Mouse (Mus musculus): Measurements from ENCODE around the gene Gng3.

The Gng3 gene

DNA sequence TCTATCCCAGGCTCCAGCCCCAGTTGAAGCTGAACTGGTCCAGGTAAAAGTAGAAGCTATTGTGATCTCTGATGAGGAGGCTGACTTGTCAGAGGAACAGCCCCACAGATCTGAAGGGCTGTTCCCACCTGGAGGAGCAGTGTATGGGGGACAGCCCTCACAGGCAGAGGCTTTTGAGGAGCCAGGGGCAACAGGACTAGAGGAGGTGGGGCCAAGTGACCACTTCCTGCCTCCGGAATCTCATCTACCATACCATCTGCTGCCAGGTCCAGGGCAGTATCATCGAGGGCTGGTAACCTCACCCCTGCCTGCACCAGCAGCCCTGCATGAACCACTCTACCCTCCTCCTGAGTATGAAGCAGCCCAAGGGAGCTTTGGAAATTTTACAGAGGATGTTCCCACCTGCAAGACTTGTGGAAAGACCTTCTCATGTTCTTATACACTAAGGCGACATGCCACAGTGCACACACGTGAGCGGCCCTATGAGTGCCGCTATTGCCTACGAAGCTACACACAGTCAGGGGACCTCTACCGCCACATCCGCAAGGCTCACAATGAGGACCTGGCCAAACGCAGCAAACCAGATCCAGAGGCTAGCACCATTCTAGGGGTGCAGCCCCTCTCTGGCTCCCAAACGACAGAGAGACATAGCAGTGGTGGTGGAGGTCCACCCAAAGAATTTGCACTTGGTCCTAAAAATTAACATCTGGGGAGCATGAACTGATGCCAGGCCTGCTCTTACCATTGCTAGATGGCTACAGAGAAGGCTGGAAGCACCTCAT is 34.9 kb downstream of the Gng3 start:
- no peak for DNase-seq

GRCm38 (mm10) chr19:8803204-8803780 is 35.7 kb downstream of the Gng3 start:
- DNase-seq = no peak

DNA sequence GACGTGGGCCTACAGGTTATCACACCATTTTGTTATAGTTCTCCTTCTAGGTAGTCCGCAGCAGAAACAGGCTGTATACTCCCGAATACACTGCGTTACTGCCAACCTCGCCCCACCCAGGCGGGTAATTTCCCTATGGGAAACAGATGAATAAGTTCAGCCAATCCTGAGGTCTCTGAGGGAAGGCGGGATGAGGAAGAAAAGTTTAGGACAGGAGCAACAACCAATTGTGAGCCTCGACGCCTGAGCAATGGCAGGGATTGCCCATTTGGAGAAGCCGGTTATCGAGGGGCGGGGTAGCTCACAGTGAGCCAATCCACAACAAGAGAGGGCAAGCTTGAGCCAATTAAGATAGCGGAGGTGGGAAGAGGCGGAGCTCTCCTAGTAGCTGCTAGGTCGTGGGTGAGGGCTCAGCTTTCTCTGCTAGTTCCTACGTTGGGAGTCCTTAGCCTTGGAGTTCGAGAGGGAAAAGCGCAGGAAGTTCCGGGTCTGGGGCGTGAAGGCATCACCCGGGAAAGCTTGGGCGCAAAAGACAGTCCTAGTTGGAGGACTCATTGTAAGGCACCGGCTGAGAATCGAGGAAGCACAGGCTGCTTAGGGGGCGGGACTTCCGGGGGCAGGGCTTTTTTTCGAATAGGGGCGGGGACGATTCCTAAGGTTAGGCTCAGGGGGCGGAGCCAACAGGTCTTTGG is 36.7 kb downstream of the Gng3 start, which contains the start of gene Zbtb3:
Gene Zbtb3 (plus strand): TSS at position 426 of the 692 bp plus-strand sequence.
- peak; percentile 86 for DNase-seq

GRCm38 (mm10) chr19:8798947-8799315 is 40.1 kb downstream of the Gng3 start:
- DNase-seq = no peak

- peak; percentile 85 for DNase-seq
Observed at GRCm38 (mm10) chr19:8798264-8798946, 40.6 kb downstream of the Gng3 start, which contains the start of gene Polr2g. Gene Polr2g (minus strand): TSS chr19:8798577.

- DNase-seq = no peak
Observed at GRCm38 (mm10) chr19:8790171-8790570, 48.8 kb downstream of the Gng3 start.

GRCm38 (mm10) chr19:8789171-8789570 is 49.8 kb downstream of the Gng3 start:
- no peak for DNase-seq

DNA sequence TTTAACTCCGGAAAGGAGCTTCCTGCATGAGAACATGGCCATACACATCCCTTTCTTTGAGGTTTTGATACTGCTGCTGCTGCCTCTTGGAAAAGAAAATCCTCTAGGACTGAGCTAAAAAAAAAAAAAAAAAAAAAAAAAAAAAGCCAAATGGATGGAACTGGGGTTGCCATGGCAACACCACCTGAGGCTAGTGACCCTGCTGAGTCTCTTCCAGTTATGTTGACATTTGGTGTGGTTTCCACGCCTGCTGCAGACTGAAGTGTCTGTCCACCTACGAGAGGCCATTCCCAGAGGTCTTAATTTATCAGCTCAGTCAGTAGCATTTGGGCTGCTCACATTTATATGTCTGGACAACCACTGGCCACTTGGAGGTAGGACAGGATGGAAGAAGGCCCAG is 50.5 kb downstream of the Gng3 start:
- no peak for DNase-seq
